Mouse (Mus musculus) limb, embryonic 14.5 days (tissue): ENCODE results near the gene Trub1. TPM values are rescaled to one million over a fixed set of nuclear protein-coding genes. Genes with fewer than 3 reads are reported as not detected.

Source experiments
- ATAC-seq: fragments of 200-750 bp; cut with Nextera tagmentation; 2 replicates; pipeline ENCODE4 v1.8.0; 2017; ENCODE audit warnings: low read depth, moderate number of reproducible peaks, moderate TSS enrichment; ENCODE audit not compliant: low FRiP score
- DNase-seq: peaks from one replicate; pipeline ENCODE4 v3.0.0-alpha.2; 2015; ENCODE audit warnings: low spot score
- H3K27ac ChIP-seq: fragments of 300-500 bp; sonication (generic); replicated peaks from 2 replicates; pipeline ENCODE4 v1.5.1; 2014; ENCODE audit warnings: low read depth, mild to moderate bottlenecking, low read length, moderate library complexity, mixed read lengths
- H3K27me3 ChIP-seq: fragments of 300-500 bp; sonication (generic); 2 replicates; pipeline ENCODE4 v1.6.1; 2014; ENCODE audit warnings: low read length, mixed read lengths; ENCODE audit not compliant: control insufficient read depth, insufficient read depth
- H3K36me3 ChIP-seq: fragments of 300-500 bp; sonication (generic); 2 replicates; pipeline ENCODE4 v1.6.1; 2014; ENCODE audit warnings: mild to moderate bottlenecking, low read length, moderate library complexity, mixed read lengths; ENCODE audit not compliant: control insufficient read depth, insufficient read depth
- H3K4me1 ChIP-seq: fragments of 300-500 bp; sonication (generic); 2 replicates; pipeline ENCODE4 v1.6.1; 2014; ENCODE audit warnings: antibody characterized with exemption, low read length, mixed read lengths; ENCODE audit not compliant: control insufficient read depth, insufficient read depth
- H3K4me2 ChIP-seq: fragments of 300-500 bp; sonication (generic); replicated peaks from 2 replicates; pipeline ENCODE4 v1.6.1; 2014; ENCODE audit warnings: low read depth, mild to moderate bottlenecking, low read length, moderate library complexity; ENCODE audit not compliant: severe bottlenecking
- H3K4me3 ChIP-seq: fragments of 300-500 bp; sonication (generic); replicated peaks from 2 replicates; pipeline ENCODE4 v1.5.1; 2014; ENCODE audit warnings: low read length
- H3K9ac ChIP-seq: fragments of 300-500 bp; sonication (generic); 2 replicates; pipeline ENCODE4 v1.6.1; 2014; ENCODE audit warnings: mild to moderate bottlenecking, low read depth, low read length, moderate library complexity; ENCODE audit not compliant: severe bottlenecking
- H3K9me3 ChIP-seq: fragments of 300-500 bp; sonication (generic); 2 replicates; pipeline ENCODE4 v1.6.1; 2016; ENCODE audit warnings: low read length; ENCODE audit not compliant: control insufficient read depth
- POLR2A ChIP-seq: fragments of 200-500 bp; IDR thresholded peaks from 2 replicates; pipeline ENCODE4 v1.8.0; 2012; ENCODE audit warnings: inconsistent platforms, mild to moderate bottlenecking, moderate library complexity, borderline replicate concordance; ENCODE audit not compliant: insufficient read depth, insufficient read length; ENCODE audit errors: extremely low read depth
- WGBS: fragments of 180-500 bp; shearing (Covaris S2); extraction: QIAGEN DNeasy Blood & Tissue Kit; methylation state at CpG from one replicate; pipeline ENCODE4 v1.1.7; 2014; 5-methylcytosine and 5-hydroxymethylcytosine counted together
- polyA plus RNA-seq, 2 experiments: library from polyadenylated mRNA; depleted of rRNA in 1 of 2; stranded (reverse) in 1 of 2; unstranded in 1 of 2; fragments of >200 nt; fragmentation: Nextera tagmentation in 1 of 2; extraction: Ambion mirVana in 1 of 2; gene quantifications; 2 replicates each; pipeline versions ENCODE4 v1.2.1 to v1.2.3; 2012 to 2014

Gene Trub1
- polyA plus RNA-seq, 2 experiments = 24.4 to 31.7 TPM

GRCm38 (mm10) chr19:57442936-57443657 is 9.6 kb upstream of the Trub1 start:
- ATAC-seq (no peak), DNase-seq (no peak)
- Histone ChIP-seq H3K27me3 (no peaks in the 10 kb centered on the region), H3K4me2 (no peak overlapping the region), H3K4me1 (peaks cover 16% of the 10 kb centered on the region), H3K27ac (no peak overlapping the region), H3K9me3 (no peaks in the 10 kb centered on the region), H3K9ac (no peak overlapping the region), H3K4me3 (no peak overlapping the region), H3K36me3 (no peaks in the 10 kb centered on the region)
- no peak for TF ChIP-seq POLR2A
- 48% methylated on average over 8 of the region's 8 CpGs for WGBS

GRCm38 (mm10) chr19:57445049-57445448 is 7.7 kb upstream of the Trub1 start:
- H3K9ac ChIP-seq = no peak overlapping the region
- TF ChIP-seq POLR2A = no peak
- no peaks in the 10 kb centered on the region for H3K9me3 ChIP-seq
- ATAC-seq = no peak
- DNase-seq = no peak
- no peak overlapping the region for H3K4me2 ChIP-seq
- H3K27ac ChIP-seq = no peak overlapping the region
- H3K27me3 ChIP-seq = no peaks in the 10 kb centered on the region
- peaks cover 12% of the 10 kb centered on the region for H3K4me1 ChIP-seq
- H3K4me3 ChIP-seq = no peak overlapping the region
- H3K36me3 ChIP-seq = no peaks in the 10 kb centered on the region
- 43% methylated on average over 5 of the region's 5 CpGs for WGBS

GRCm38 (mm10) chr19:57450849-57451248 is 1.9 kb upstream of the Trub1 start:
- WGBS = 81% methylated on average over 1 of the region's 1 CpGs
- peaks cover 4% of the 10 kb centered on the region; the same call in 1 of the 2 replicates for H3K4me1 ChIP-seq
- H3K4me2 ChIP-seq = no peak overlapping the region
- no peak for ATAC-seq
- no peaks in the 10 kb centered on the region for H3K27me3 ChIP-seq
- H3K4me3 ChIP-seq = no peak overlapping the region
- no peaks in the 10 kb centered on the region for H3K36me3 ChIP-seq
- H3K27ac ChIP-seq = no peak overlapping the region
- no peak overlapping the region for H3K9ac ChIP-seq
- TF ChIP-seq POLR2A = no peak
- H3K9me3 ChIP-seq = no peaks in the 10 kb centered on the region
- DNase-seq = no peak

- H3K27me3 ChIP-seq = no peaks in the 10 kb centered on the region
- no peak overlapping the region for H3K4me3 ChIP-seq
- no peaks in the 10 kb centered on the region for H3K9me3 ChIP-seq
- peaks cover 4% of the 10 kb centered on the region; the same call in 1 of the 2 replicates for H3K4me1 ChIP-seq
- H3K36me3 ChIP-seq = no peaks in the 10 kb centered on the region
- ATAC-seq (no peak), DNase-seq (no peak)
- no peak overlapping the region for H3K4me2 ChIP-seq
- TF ChIP-seq POLR2A = no peak
- H3K9ac ChIP-seq = no peak overlapping the region
- H3K27ac ChIP-seq = no peak overlapping the region
- WGBS = 87% methylated on average over 4 of the region's 4 CpGs
Measured at GRCm38 (mm10) chr19:57451762-57452161, 950 bp upstream of the Trub1 start.

- DNase-seq = no peak
- Histone ChIP-seq H3K9me3 (no peaks in the 10 kb centered on the region), H3K4me1 (peaks cover 4% of the 10 kb centered on the region; the same call in 1 of the 2 replicates), H3K9ac (peak overlapping the region; percentile 84), H3K4me2 (peak overlapping the region; percentile 80), H3K36me3 (no peaks in the 10 kb centered on the region), H3K4me3 (peak overlapping the region; percentile 76), H3K27ac (peak overlapping the region; percentile 55; the same call in 1 of the 2 replicates), H3K27me3 (no peaks in the 10 kb centered on the region)
- ATAC-seq = no peak; the same call in 1 of the 2 replicates
- WGBS = 4% methylated on average over 6 of the region's 6 CpGs
- no peak for TF ChIP-seq POLR2A
Measured at GRCm38 (mm10) chr19:57453218-57453600, 497 bp downstream of the Trub1 start.
